Mouse (Mus musculus) liver, adult 2 months (tissue): ENCODE data around the gene Nrp2.

Source experiments
- CTCF ChIP-seq: fragments of 200-500 bp; IDR thresholded peaks from 2 replicates; pipeline ENCODE4 v1.5.1; 2011; ENCODE audit warnings: low read depth, low read length, control low read depth
- POLR2A ChIP-seq: fragments of 200-500 bp; IDR thresholded peaks from 2 replicates; pipeline ENCODE4 v1.6.1; 2011; ENCODE audit warnings: low read length, control low read depth; ENCODE audit not compliant: insufficient read depth; ENCODE audit errors: extremely low read depth

DNA sequence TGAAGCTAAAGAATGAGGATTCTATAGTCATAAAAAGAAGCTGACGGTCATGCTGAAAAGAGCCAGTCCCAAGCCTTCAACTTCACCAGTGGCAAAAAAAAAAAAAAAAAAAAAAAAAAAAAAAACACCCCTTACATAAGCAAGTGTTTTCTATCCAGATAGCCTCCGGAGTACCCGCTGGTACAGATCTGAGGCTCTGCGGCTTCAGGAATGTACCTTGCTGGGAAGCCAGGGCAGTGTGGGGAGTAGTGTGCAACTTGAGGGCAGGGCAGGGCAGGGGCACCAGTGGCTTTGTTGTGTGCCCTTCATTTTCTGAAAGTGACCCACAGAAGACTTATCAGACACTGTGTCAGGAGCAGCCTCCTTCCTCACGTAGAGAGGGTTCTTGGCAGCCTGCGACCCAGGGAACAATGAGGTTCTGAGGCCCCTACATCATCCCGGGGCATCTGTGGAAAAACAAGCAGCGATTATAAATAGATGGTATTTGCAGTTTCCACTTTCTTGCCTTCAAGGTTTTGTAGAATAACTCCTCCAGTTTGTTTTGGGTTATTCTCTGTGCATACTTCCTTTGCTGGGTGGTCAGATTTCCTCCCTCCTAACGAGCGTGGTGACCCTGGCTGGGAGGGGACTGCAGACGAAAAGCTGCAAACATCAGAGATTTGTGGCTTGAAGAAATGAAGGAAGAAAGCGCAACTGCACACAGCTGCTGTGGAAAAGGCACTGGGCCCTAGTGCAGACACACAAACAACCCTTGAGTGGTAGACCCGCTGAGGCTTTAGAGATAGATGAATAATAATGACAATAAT, 26.5 kb downstream of the Nrp2 start:
- TF ChIP-seq CTCF (no peak), POLR2A (no peak)
